Mouse (Mus musculus) midbrain, embryonic 16.5 days (tissue): Measurements from ENCODE around the gene Zfp280b. TPM values are rescaled to one million over a fixed set of nuclear protein-coding genes. Genes with fewer than 3 reads are reported as not detected.

ENCODE experiments used
- ATAC-seq: fragments of 200-750 bp; cut with Nextera tagmentation; 2 replicates; pipeline ENCODE4 v1.8.0; 2017; ENCODE audit warnings: moderate TSS enrichment
- H3K27ac ChIP-seq: fragments of 300-500 bp; sonication (generic); 2 replicates; pipeline ENCODE4 v1.5.1; 2014; ENCODE audit warnings: mild to moderate bottlenecking, low read length, mixed read lengths
- H3K27me3 ChIP-seq: fragments of 300-500 bp; sonication (generic); 2 replicates; pipeline ENCODE4 v1.6.1; 2014; ENCODE audit warnings: low read depth, low read length, mixed read lengths; ENCODE audit not compliant: control insufficient read depth, insufficient read depth
- H3K36me3 ChIP-seq: fragments of 300-500 bp; sonication (generic); 2 replicates; pipeline ENCODE4 v1.6.1; 2014; ENCODE audit warnings: mild to moderate bottlenecking, low read length, moderate library complexity, mixed read lengths; ENCODE audit not compliant: control insufficient read depth, insufficient read depth
- H3K4me1 ChIP-seq: fragments of 300-500 bp; sonication (generic); 2 replicates; pipeline ENCODE4 v1.6.1; 2014; ENCODE audit warnings: mild to moderate bottlenecking, low read length, mixed read lengths; ENCODE audit not compliant: control insufficient read depth, insufficient read depth
- H3K4me2 ChIP-seq: fragments of 300-500 bp; sonication (generic); 2 replicates; pipeline ENCODE4 v1.6.1; 2014; ENCODE audit warnings: mild to moderate bottlenecking, low read length, mixed read lengths
- H3K4me3 ChIP-seq: fragments of 300-500 bp; sonication (generic); 2 replicates; pipeline ENCODE4 v1.5.1; 2014; ENCODE audit warnings: low read depth, mild to moderate bottlenecking, low read length, moderate library complexity, mixed read lengths
- H3K9ac ChIP-seq: fragments of 300-500 bp; sonication (generic); 2 replicates; pipeline ENCODE4 v1.6.1; 2014; ENCODE audit warnings: low read depth, low read length, mixed read lengths
- H3K9me3 ChIP-seq: fragments of 300-500 bp; sonication (generic); replicated peaks from 2 replicates; pipeline ENCODE4 v1.6.1; 2014; ENCODE audit warnings: mild to moderate bottlenecking, low read length, mixed read lengths; ENCODE audit not compliant: control insufficient read depth, poor library complexity, severe bottlenecking
- WGBS: fragments of 180-500 bp; shearing (Covaris S2); extraction: QIAGEN DNeasy Blood & Tissue Kit; methylation state at CpG from one replicate; pipeline ENCODE4 v1.1.7; 2014; 5-methylcytosine and 5-hydroxymethylcytosine counted together
- polyA plus RNA-seq: library from polyadenylated mRNA; unstranded; fragments of >200 nt; fragmentation: Nextera tagmentation; extraction: Ambion mirVana; gene quantifications from 2 replicates; pipeline ENCODE4 v1.2.1, GENCODE M21; 2015

The Zfp280b gene
- polyA plus RNA-seq, 1 experiment from 2014 or later = 11.9 TPM

DNA sequence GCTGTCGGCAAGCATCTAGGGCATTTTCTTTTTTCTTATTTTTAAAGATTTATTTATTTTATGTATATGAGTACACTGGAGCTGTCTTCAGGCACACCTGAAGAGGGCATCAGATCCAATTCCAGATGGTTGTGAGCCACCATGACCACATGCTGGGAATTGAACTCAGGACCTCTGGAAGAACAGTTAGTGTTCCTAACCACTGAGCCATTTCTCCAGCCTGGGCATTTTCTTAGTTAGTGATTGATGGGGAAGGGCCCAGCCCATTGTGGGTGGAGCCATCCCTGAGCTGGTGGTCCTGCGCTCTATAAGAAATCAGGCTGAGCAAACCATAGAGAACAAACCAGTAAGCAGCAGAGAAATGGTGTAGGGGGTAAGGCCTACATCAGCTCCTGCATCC lies 29.2 kb upstream of the Zfp280b start:
- 91% methylated on average over 2 of the region's 2 CpGs for WGBS

DNA sequence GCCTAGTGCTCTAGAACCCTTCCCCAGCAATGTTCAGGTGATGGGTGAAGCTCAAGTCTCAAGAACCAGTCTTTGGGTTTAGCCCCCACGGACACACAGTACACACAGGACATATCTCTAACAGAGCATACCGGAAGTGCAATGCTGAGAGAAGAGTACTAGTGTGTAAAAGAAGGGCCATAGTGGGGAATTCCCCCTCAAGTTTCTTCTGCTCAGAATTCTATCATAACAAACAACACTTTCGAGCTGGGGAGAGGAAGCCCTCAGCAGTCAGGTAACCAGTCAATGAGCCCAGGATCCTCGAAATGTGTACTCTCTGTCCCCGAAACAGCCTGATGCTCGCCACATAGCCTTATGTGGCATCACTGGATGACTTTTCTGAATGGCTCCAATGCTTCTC lies 26.1 kb upstream of the Zfp280b start:
- Histone ChIP-seq H3K27me3 (no peaks in the 10 kb centered on the region), H3K4me3 (no peak overlapping the region), H3K27ac (no peak overlapping the region), H3K4me2 (no peak overlapping the region), H3K9me3 (no peaks in the 10 kb centered on the region), H3K9ac (no peak overlapping the region), H3K36me3 (no peaks in the 10 kb centered on the region), H3K4me1 (no peaks in the 10 kb centered on the region)
- 94% methylated on average over 6 of the region's 6 CpGs for WGBS
- no peak for ATAC-seq

More for the DNA sequence above, 29.2 kb upstream of the Zfp280b start:
- Histone ChIP-seq H3K4me1 (no peaks in the 10 kb centered on the region), H3K4me3 (no peak overlapping the region), H3K9me3 (no peaks in the 10 kb centered on the region), H3K9ac (no peak overlapping the region), H3K4me2 (no peak overlapping the region), H3K27me3 (no peaks in the 10 kb centered on the region), H3K27ac (no peak overlapping the region), H3K36me3 (no peaks in the 10 kb centered on the region)
- ATAC-seq = no peak

DNA sequence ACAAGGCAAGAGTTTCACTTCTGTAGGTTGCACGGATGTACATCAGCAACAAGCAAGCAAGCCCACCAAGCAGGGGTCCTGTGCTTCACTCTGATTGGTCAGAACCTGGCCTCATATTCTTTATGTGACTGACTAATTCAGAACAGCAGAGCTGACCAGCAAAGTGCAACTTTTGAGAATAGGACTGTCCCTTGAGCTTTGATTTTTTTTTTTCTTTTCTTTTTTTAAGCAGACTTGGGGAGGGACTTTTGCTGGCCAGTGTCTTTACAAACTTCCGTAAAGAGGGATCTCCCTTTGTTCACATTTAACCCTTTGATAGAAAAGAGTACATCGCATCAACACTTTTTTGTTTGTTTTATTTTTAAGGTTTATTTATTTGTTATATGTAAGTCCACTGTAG lies 22.6 kb upstream of the Zfp280b start:
- WGBS = 81% methylated on average over 3 of the region's 3 CpGs
- Histone ChIP-seq H3K27ac (no peak overlapping the region), H3K27me3 (no peaks in the 10 kb centered on the region), H3K9me3 (no peaks in the 10 kb centered on the region), H3K36me3 (no peaks in the 10 kb centered on the region), H3K4me2 (no peak overlapping the region), H3K9ac (no peak overlapping the region), H3K4me1 (no peaks in the 10 kb centered on the region), H3K4me3 (no peak overlapping the region)
- ATAC-seq = no peak

DNA sequence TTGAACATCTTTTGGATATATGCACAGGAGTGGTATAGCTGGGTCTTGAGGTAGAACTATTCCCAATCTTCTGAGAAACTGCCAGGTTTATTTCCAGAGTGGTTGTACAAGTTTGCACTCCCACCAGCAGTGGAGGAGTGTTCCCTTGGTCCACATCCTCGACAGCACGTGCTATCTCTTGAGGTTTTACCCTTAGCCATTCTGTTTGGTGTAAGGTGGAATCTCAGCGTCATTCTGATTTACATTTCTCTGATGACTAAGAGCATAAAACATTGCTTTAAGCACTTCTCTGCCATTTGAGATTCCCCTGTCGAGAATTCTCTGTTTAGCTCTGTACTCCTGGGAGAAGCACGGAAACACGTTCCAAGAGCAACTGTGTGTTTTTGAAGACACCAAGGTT lies 19.5 kb upstream of the Zfp280b start:
- no peak overlapping the region for H3K9ac ChIP-seq
- no peak overlapping the region for H3K27ac ChIP-seq
- H3K4me3 ChIP-seq = no peak overlapping the region
- no peaks in the 10 kb centered on the region for H3K27me3 ChIP-seq
- ATAC-seq = no peak
- no peaks in the 10 kb centered on the region for H3K9me3 ChIP-seq
- H3K4me2 ChIP-seq = no peak overlapping the region
- H3K36me3 ChIP-seq = no peaks in the 10 kb centered on the region
- WGBS = 78% methylated on average over 6 of the region's 6 CpGs
- H3K4me1 ChIP-seq = no peaks in the 10 kb centered on the region

DNA sequence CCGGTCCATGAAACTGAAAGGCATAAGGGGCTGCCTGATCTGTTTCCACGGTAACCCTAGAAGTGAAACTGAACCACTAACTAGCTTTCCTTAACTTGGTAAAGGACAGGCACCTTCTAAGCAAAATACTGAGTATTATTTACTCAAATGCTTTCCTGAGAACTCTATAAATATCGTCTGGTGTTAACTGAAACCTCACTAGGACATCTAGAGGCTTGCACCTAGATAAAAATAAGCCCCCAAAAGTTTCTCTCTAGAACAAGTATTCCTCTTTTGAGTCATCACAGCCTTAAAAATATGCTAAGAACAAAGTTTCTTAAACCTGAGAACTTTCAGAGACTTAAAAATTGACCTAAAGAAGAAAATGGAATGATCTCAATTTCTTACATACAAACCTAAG lies 15.6 kb upstream of the Zfp280b start:
- no peak for ATAC-seq
- no peaks in the 10 kb centered on the region for H3K36me3 ChIP-seq
- WGBS = 91% methylated on average over 3 of the region's 3 CpGs

DNA sequence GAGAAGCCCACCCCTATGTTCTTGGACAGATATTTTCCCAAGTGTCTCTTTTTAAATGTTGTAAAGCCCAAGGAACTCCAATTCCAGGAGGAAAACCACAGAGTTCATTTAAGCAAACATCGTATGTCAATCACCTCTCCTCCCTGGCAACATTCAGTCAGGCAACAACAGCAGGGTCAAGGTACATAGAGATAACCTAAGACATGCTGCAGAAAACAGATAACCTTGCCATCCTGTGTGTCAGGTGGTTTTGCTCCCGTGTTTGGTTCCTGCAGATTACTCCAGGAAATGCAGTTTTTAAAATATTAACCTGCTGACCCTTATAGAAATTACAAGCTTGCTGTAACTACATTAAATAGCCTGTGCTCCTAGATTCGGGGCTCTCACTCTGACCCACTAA lies 10.7 kb upstream of the Zfp280b start:
- no peaks in the 10 kb centered on the region for H3K36me3 ChIP-seq
- H3K9me3 ChIP-seq = no peaks in the 10 kb centered on the region
- H3K4me2 ChIP-seq = no peak overlapping the region
- no peak overlapping the region for H3K9ac ChIP-seq
- no peak for ATAC-seq
- H3K4me1 ChIP-seq = no peaks in the 10 kb centered on the region
- 80% methylated on average over 3 of the region's 3 CpGs for WGBS
- H3K27me3 ChIP-seq = no peaks in the 10 kb centered on the region
- H3K4me3 ChIP-seq = no peak overlapping the region
- no peak overlapping the region for H3K27ac ChIP-seq

More for the DNA sequence above, 15.6 kb upstream of the Zfp280b start:
- H3K4me1 ChIP-seq = no peaks in the 10 kb centered on the region
- no peaks in the 10 kb centered on the region for H3K9me3 ChIP-seq
- no peak overlapping the region for H3K27ac ChIP-seq
- no peak overlapping the region for H3K4me2 ChIP-seq
- H3K4me3 ChIP-seq = no peak overlapping the region
- H3K9ac ChIP-seq = no peak overlapping the region
- no peaks in the 10 kb centered on the region for H3K27me3 ChIP-seq

DNA sequence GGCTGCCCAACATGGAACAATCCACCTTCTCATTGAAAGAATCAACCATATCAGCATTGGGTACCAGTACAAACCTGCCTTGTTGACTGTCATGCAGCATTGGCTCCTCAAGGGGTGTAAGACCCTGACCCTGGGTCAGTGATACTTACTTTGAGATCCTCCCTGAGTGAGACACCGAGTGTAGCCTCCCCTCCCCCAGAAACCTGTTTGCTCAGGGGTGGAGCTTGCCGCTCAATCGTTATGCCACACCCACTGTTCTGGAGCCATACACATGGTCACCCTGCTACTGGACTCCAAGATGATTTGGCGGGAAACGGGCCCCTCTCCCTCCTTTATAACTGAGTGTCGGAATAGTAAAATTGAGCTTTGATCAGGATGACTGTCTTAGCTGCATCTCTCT lies 8.5 kb upstream of the Zfp280b start:
- Histone ChIP-seq H3K9me3 (no peaks in the 10 kb centered on the region), H3K27ac (no peak overlapping the region), H3K36me3 (no peaks in the 10 kb centered on the region), H3K4me1 (no peaks in the 10 kb centered on the region), H3K4me3 (no peak overlapping the region), H3K4me2 (no peak overlapping the region), H3K9ac (no peak overlapping the region), H3K27me3 (no peaks in the 10 kb centered on the region)
- no peak for ATAC-seq
- WGBS = 96% methylated on average over 6 of the region's 6 CpGs

DNA sequence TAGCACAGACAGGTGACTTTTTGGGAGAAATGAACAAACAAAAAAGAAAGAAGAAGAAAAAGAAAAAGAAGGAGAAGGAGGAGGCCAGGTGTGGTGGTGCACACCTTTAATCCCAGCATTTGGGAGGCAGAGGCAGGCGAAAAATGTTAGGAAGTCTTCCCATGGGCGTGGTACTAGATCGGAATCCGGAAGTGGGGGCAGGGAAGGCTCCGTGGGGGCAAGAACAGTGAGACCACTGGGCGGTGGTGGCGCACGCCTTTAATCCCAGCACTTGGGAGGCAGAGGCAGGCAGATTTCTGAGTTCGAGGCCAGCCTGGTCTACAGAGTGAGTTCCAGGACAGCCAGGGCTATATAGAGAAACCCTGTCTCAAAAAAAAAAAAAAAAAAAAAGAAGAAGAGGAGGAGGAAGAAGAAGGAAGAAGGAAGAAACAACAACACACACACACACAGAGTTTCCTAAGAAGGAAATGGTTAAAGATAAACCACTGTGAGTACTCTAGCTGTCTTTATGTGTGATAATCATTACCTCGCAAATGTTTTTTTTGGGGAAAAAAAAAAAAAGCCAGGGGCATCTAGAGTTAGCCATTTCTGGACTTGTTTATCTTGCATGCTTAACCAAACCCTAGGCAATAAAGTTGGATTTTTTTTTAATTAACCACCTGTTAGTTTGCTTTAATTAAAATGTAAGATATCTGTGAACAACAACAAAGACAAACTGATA lies 6.8 kb upstream of the Zfp280b start:
- no peak overlapping the region for H3K9ac ChIP-seq
- H3K4me1 ChIP-seq = no peaks in the 10 kb centered on the region
- 93% methylated on average over 9 of the region's 10 CpGs for WGBS
- no peaks in the 10 kb centered on the region for H3K9me3 ChIP-seq
- H3K27ac ChIP-seq = no peak overlapping the region
- no peak overlapping the region for H3K4me3 ChIP-seq
- ATAC-seq = no peak
- no peaks in the 10 kb centered on the region for H3K27me3 ChIP-seq
- no peak overlapping the region for H3K4me2 ChIP-seq
- H3K36me3 ChIP-seq = no peaks in the 10 kb centered on the region

DNA sequence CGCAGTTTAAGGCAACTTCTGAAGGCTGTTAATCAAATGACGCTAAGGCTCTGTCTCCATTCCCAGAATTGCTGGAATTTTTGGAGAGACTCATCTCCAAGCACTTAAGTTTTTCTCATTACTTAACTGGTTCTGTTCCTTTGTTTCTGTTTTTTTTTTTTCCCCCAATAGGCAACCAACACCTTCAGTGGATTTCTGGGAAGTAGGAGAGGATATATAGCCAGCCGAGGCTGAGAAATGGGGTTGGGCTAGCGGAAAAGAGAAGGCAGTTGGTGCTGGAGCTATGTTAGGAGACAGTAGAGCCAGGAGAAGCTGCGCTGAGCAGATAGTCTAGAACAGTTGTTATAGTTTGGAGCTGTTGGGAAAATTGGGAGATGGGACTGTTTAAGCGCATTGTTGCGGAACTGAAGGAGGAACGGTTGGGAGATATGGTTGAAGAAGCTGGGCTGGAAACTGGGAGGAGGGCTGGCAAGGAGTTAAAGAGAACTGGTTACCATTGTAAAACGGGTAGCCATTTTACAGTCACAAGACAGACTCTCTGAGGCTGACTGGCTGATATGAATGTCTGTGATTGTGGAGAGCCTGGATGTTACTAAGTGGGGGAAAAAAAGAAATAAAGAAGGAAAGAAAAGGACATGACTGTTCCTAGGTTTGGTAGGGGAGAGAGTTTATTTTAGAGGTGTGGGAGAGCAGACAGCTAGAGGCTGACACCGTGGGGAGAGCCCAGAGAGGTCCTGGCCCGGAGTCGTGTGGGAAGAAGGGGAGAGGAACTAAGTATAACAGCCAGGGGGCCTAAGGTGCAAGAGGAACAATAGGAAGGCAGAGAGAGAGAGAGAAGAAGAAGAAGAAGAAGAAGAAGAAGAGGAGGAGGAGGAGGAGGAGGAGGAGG lies 5.1 kb upstream of the Zfp280b start:
- Histone ChIP-seq H3K27me3 (no peaks in the 10 kb centered on the region), H3K4me1 (0 out of 2 replicates have a peak, but pooled peaks cover 5% of the 10 kb centered on the region), H3K9ac (no peak overlapping the region), H3K4me2 (no peak overlapping the region), H3K27ac (no peak overlapping the region), H3K9me3 (no peaks in the 10 kb centered on the region), H3K36me3 (no peaks in the 10 kb centered on the region), H3K4me3 (no peak overlapping the region)
- no peak for ATAC-seq
- 72% methylated on average over 10 of the region's 12 CpGs for WGBS
